Mouse (Mus musculus) forebrain, postnatal 0 days (tissue): Measurements from ENCODE around the gene Rps25. TPM values are rescaled to one million over a fixed set of nuclear protein-coding genes. Genes with fewer than 3 reads are reported as not detected.
"Not testable (repeated sequence)": the region's sequence is repeated elsewhere in the genome, so short reads cannot be mapped to it uniquely, and the experiment has no call there.

ENCODE experiments used
- ATAC-seq: fragments of 200-750 bp; cut with Nextera tagmentation; 2 replicates; pipeline ENCODE4 v1.8.0; 2017; ENCODE audit warnings: mild to moderate bottlenecking, moderate library complexity
- DNase-seq: peaks from one replicate; pipeline ENCODE4 v3.0.0-alpha.2; 2015
- H3K27ac ChIP-seq: fragments of 300-500 bp; sonication (generic); 2 replicates; pipeline ENCODE4 v1.5.1; 2014; ENCODE audit warnings: low read depth, mild to moderate bottlenecking, antibody characterized with exemption, low read length, moderate library complexity, mixed read lengths
- H3K27me3 ChIP-seq: fragments of 300-500 bp; sonication (generic); 2 replicates; pipeline ENCODE4 v1.6.1; 2014; ENCODE audit warnings: mild to moderate bottlenecking, low read length, mixed read lengths; ENCODE audit not compliant: insufficient read depth
- H3K36me3 ChIP-seq: fragments of 300-500 bp; sonication (generic); 2 replicates; pipeline ENCODE4 v1.6.1; 2014; ENCODE audit warnings: mild to moderate bottlenecking, moderate library complexity; ENCODE audit not compliant: insufficient read depth
- H3K4me1 ChIP-seq: fragments of 300-500 bp; sonication (generic); 2 replicates; pipeline ENCODE4 v1.6.1; 2014; ENCODE audit warnings: antibody characterized with exemption; ENCODE audit not compliant: insufficient read depth
- H3K4me2 ChIP-seq: fragments of 300-500 bp; sonication (generic); 2 replicates; pipeline ENCODE4 v1.6.1; 2014; ENCODE audit warnings: low read depth, mild to moderate bottlenecking, moderate library complexity
- H3K4me3 ChIP-seq: fragments of 300-500 bp; sonication (generic); 2 replicates; pipeline ENCODE4 v1.5.1; 2014; ENCODE audit warnings: low read depth, low read length, mixed read lengths
- H3K9ac ChIP-seq: fragments of 300-500 bp; sonication (generic); 2 replicates; pipeline ENCODE4 v1.6.1; 2014; ENCODE audit warnings: mild to moderate bottlenecking
- H3K9me3 ChIP-seq: fragments of 300-500 bp; sonication (generic); 2 replicates; pipeline ENCODE4 v1.6.1; 2016; ENCODE audit warnings: low read length
- CTCF ChIP-seq: sonication (generic); IDR thresholded peaks from 2 replicates; pipeline ENCODE4 v1.5.1; 2016; ENCODE audit warnings: antibody characterized with exemption, control low read depth, low read depth
- WGBS: fragments of 180-500 bp; shearing (Covaris S2); extraction: QIAGEN DNeasy Blood & Tissue Kit; methylation state at CpG from one replicate; pipeline ENCODE4 v1.1.7; 2014; 5-methylcytosine and 5-hydroxymethylcytosine counted together
- polyA plus RNA-seq: library from polyadenylated mRNA; unstranded; fragments of >200 nt; fragmentation: Nextera tagmentation; extraction: Ambion mirVana; gene quantifications from 2 replicates; pipeline ENCODE4 v1.2.1, GENCODE M21; 2015
- total RNA-seq: library from RNA; depleted of rRNA; stranded (reverse); fragments of >200 nt; gene quantifications from 2 replicates; pipeline ENCODE4 v1.2.3, GENCODE M21; 2014

Rps25 gene
- total and polyA plus RNA-seq, 2 experiments from 2014 or later = 704 to 1,723 TPM

DNA sequence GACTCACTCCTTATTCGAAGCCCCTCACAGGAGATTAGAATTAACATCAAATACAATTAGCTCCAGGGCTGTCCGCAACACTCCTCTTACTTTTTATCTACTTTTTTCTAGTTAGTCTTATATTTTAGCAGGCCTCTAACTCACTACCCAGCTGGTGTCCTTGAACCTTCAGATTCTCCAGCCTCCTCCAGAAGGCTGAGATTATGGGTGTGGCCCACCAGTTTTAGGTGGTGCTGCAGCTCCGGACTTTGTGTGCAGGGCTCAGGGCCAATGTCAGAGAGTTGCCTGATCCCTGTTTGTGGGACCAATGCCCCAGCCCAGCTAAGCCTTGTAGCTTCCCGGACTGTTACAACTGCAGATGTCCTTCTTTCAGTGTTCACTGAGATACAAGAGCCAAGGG is 16.6 kb downstream of the Rps25 start:
- no peak for TF ChIP-seq CTCF
- no peaks in the 10 kb centered on the region for H3K36me3 ChIP-seq
- no peak for DNase-seq

DNA sequence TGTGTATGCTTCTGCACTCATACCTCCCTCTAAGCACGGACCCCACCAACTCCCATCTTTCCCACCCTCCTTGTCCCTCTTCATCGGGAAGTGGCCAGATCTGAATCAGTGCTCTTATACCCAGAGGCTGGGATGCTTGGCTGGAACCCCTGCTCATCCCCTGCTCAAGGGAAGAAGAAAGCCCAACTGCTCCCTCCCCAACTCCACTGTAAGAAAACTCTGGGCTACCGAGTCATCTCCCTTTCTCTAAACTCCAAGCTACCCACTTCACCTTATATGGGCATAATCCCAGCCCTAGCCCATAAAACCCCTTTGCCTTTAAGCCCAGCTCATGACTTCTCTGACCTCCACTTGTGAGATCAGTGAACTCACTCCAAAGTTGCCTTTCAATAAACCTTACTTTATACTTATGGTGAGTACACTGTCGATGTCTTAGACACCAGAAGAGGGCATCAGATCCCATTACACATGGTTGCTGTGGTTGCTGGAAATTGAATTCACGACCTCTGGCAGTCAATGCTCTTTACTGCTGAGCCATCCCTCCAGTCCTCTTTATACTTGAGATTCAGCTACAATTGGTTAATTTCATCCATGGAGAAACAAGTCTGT is 25.7 kb downstream of the Rps25 start:
- no peak overlapping the region for H3K4me3 ChIP-seq
- no peaks in the 10 kb centered on the region for H3K36me3 ChIP-seq
- WGBS = 58% methylated on average over 5 of the region's 5 CpGs
- no peak overlapping the region for H3K4me2 ChIP-seq
- ATAC-seq (no peak), DNase-seq (no peak)
- H3K9ac ChIP-seq = no peak overlapping the region
- no peaks in the 10 kb centered on the region for H3K4me1 ChIP-seq
- no peaks in the 10 kb centered on the region for H3K27me3 ChIP-seq
- no peak overlapping the region for H3K27ac ChIP-seq
- no peak for TF ChIP-seq CTCF
- H3K9me3 ChIP-seq = no peaks in the 10 kb centered on the region

More for the DNA sequence above, 16.6 kb downstream of the Rps25 start:
- 80% methylated on average over 4 of the region's 4 CpGs for WGBS
- H3K27me3 ChIP-seq = no peaks in the 10 kb centered on the region
- H3K4me2 ChIP-seq = no peak overlapping the region
- H3K27ac ChIP-seq = no peak overlapping the region
- no peak overlapping the region for H3K4me3 ChIP-seq
- H3K9me3 ChIP-seq = no peaks in the 10 kb centered on the region
- no peak overlapping the region for H3K9ac ChIP-seq
- H3K4me1 ChIP-seq = no peaks in the 10 kb centered on the region
- no peak for ATAC-seq

DNA sequence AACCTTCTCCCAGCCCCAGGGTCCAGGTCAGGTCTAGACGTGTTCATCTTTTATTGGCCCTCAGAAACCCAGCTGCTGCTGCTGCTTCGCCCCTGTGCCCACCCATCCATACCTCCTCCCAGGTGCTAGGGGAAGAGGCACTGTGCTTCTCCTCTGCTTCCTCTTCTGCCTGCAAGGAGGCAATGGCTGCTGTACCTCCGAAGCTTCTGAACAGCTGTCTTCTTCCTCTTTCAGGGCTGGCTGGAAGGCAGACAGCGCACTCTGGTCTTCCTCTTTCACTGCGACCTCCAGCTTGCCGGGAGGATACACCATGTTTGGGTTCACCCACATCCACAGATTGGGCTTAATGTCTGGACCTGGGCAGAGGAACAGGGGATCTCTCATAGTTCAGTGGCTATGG is 28.8 kb downstream of the Rps25 start:
- DNase-seq = no peak
- H3K4me2 ChIP-seq = no peak overlapping the region
- ATAC-seq = no peak
- H3K4me3 ChIP-seq = no peak overlapping the region
- H3K4me1 ChIP-seq = no peaks in the 10 kb centered on the region
- WGBS = 86% methylated on average over 6 of the region's 6 CpGs
- no peaks in the 10 kb centered on the region for H3K36me3 ChIP-seq
- no peak overlapping the region for H3K9ac ChIP-seq
- TF ChIP-seq CTCF = no peak
- no peak overlapping the region for H3K27ac ChIP-seq
- no peaks in the 10 kb centered on the region for H3K27me3 ChIP-seq
- no peaks in the 10 kb centered on the region for H3K9me3 ChIP-seq

DNA sequence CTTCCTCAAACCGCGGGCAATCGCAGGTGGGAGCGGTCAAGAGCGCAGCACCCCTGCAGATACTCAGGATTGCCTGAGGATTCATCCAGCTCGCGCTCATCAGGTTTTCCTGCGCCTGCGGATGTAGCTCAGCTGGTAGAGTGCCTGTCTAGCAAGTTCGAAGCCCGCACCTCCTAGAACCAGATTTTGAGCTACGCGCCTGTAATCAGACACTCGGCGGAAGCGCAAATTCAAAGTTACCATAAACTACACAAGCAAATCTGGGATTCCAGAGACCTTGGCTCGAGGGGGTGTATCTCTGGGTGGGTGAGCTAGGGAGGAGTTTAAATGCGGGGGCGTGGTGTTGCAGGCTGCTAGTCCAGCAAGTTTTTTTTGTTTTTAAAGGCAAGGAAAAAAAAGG is 34.0 kb downstream of the Rps25 start, which contains the start of gene Foxr1:
Foxr1 (minus strand) TSS at position 176 of the 400 bp plus-strand sequence.
- H3K4me3 ChIP-seq = no peak within 1 kb of the TSS
- no peaks in the 10 kb centered on the region for H3K4me1 ChIP-seq
- no peak within 1 kb of the TSS for H3K27ac ChIP-seq
- TF ChIP-seq CTCF = no peak
- WGBS = 80% methylated on average over 19 of the region's 19 CpGs
- no peak within 1 kb of the TSS for H3K4me2 ChIP-seq
- ATAC-seq (no peak), DNase-seq (no peak)
- H3K9me3 ChIP-seq = no peaks in the 10 kb centered on the region
- H3K27me3 ChIP-seq = no peaks in the 10 kb centered on the region
- no peak within 1 kb of the TSS for H3K9ac ChIP-seq
- H3K36me3 ChIP-seq = no peaks in the 10 kb centered on the region

DNA sequence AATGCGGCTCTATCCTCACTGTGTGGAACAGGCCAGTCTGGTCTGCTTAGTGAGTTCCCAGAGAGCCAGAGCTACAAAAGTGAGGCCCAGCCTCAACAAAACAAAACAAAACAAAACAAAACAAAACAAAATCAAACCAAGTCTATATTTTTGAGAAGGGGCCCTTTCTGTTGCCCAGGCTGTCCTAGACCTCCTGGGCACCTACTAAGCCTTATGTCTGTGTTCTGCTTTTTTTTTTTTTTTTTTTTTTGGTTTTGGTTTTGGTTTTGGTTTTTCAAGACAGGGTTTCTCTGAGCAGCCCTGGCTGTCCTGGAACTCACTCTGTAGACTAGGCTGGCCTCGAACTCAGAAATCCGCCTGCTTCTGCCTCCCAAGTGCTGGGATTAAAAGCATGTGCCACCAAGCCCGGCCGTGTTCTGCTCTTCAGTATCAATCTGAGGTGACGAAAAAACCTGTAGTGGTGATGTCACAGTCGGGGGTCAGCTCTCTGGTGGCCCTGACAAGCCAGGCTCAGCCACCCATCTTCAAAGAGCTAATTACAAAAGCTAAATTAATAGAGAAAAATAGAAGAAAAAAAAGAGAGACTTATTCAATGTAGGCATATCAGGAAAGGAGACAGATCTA is 37.6 kb downstream of the Rps25 start:
- not testable (repeated sequence) for H3K27ac ChIP-seq, H3K36me3 ChIP-seq, H3K9ac ChIP-seq, ATAC-seq, H3K4me3 ChIP-seq, H3K9me3 ChIP-seq, H3K27me3 ChIP-seq, H3K4me2 ChIP-seq, H3K4me1 ChIP-seq, DNase-seq
- WGBS = 80% methylated on average over 7 of the region's 7 CpGs

DNA sequence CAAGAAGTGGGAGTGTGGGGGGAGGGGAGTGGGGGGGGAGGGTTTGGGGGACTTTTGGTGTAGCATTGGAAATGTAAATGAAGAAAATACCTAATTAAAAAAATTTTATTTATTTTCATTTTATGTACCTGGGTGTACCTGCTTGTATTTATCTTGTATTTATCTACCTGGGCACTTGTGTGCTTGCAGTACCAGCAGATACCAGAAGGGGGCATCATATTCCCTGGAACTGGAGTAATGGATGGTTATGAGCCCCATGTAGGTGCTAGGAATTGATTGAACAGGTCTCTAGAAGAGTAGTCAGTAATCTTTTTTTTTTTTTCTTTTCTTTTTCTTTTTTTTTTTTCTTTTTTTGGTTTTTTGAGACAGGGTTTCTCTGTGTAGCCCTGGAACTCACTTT is 43.4 kb downstream of the Rps25 start:
- ATAC-seq (no peak), DNase-seq (no peak)
- Histone ChIP-seq H3K9me3 (no peaks in the 10 kb centered on the region), H3K27me3 (no peaks in the 10 kb centered on the region), H3K4me3 (no peak overlapping the region), H3K36me3 (no peaks in the 10 kb centered on the region), H3K4me1 (no peaks in the 10 kb centered on the region; the same call in 1 of the 2 replicates), H3K27ac (no peak overlapping the region), H3K9ac (no peak overlapping the region), H3K4me2 (no peak overlapping the region)
- TF ChIP-seq CTCF = peak; percentile 28; the same call in 1 of the 2 replicates

DNA sequence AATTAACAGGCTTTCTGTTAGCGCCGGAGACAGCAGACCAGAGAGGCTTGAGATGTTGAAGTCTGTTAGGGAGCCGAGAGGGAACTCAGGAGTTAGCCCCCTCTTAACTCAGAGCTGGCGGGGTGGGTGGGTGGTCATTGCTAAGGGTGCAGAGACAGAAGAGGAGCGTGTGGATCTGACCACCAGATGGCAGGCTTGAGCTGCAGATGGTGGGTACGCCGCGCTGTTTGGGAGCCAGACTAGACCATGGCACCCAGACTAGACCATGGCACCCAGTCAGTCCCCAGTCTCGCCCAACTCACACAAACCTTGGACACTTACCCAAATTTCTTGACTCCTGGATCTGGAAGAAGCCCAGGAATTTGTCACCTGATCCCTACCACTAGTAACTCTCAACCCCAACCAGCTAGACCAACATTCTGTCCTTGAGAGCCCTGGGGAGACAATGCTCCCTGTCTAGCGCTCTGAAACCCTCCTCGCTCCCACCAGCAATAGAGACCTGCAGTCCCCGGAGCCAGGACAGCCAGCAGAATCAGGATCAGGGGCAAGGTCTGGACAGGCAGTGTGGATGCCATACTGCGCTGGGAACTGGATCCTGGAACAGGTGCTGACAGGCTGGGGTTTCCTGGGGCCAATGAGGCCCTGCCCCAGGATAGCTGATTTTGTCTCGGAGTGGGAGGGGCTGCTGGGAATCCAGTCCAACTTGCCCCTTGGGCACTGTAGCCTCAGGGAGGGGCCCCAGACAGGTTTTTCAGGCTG is 47.4 kb downstream of the Rps25 start:
- H3K4me3 ChIP-seq = no peak overlapping the region
- no peak overlapping the region for H3K4me2 ChIP-seq
- peak; percentile 97 for TF ChIP-seq CTCF
- H3K27me3 ChIP-seq = no peaks in the 10 kb centered on the region
- no peaks in the 10 kb centered on the region for H3K9me3 ChIP-seq
- 10% methylated on average over 14 of the region's 14 CpGs for WGBS
- H3K4me1 ChIP-seq = peaks cover 17% of the 10 kb centered on the region
- no peak overlapping the region for H3K27ac ChIP-seq
- ATAC-seq (peak; percentile 57), DNase-seq (peak; percentile 93)
- no peak overlapping the region for H3K9ac ChIP-seq
- no peaks in the 10 kb centered on the region for H3K36me3 ChIP-seq
